Mouse (Mus musculus) CH12.LX (cell line): ENCODE measurements around the gene Gm5105.

Experiments
- CTCF ChIP-seq, 2 experiments: IDR thresholded peaks in 1 of 2; conservative IDR thresholded peaks in 1 of 2; 2 replicates each; pipeline ENCODE4 v1.5.1; 2011 to 2012; ENCODE audit warnings: low read depth in 2 of 2, low read length in 2 of 2, improper control_type of control experiment in 1 of 2, inconsistent platforms in 1 of 2, mild to moderate bottlenecking in 1 of 2, moderate library complexity in 1 of 2
- POLR2A ChIP-seq: IDR thresholded peaks from 2 replicates; pipeline ENCODE4 v1.6.1; 2011; ENCODE audit warnings: low read depth, mild to moderate bottlenecking, improper control_type of control experiment, low read length
- POLR2AphosphoS2 ChIP-seq: IDR thresholded peaks from 2 replicates; pipeline ENCODE4 v1.6.1; 2011; ENCODE audit warnings: low read depth, low read length, improper control_type of control experiment
- ZMIZ1 ChIP-seq: IDR thresholded peaks from 2 replicates; pipeline ENCODE4 v1.6.1; 2012; ENCODE audit warnings: low read depth, mild to moderate bottlenecking, inconsistent platforms, low read length, improper control_type of control experiment
- ZNF384 ChIP-seq: IDR thresholded peaks from 2 replicates; pipeline ENCODE4 v1.6.1; 2012; ENCODE audit warnings: low read depth, low read length, improper control_type of control experiment, inconsistent platforms

GRCm38 (mm10) chr3:138071004-138071403 lies 3.8 kb upstream of the Gm5105 start:
- TF ChIP-seq POLR2AphosphoS2 (no peak), ZMIZ1 (no peak), CTCF (conservative IDR thresholded peaks at IDR 0.05 in 1 of 2, IDR thresholded peaks at IDR 0.05 in 1 of 2; ENCODE audit: low read depth in 2 of 2, low read length in 2 of 2) (no peak), ZNF384 (no peak), POLR2A (no peak)
